Mouse (Mus musculus) fat pad, adult 2 months (tissue): ENCODE data around the gene Ppm1e.
"Not testable (repeated sequence)": the region's sequence is repeated elsewhere in the genome, so short reads cannot be mapped to it uniquely, and the experiment has no call there.

Experiments
- DNase-seq: peaks from one replicate; pipeline ENCODE4 v3.0.0-alpha.2; 2011; ENCODE audit warnings: low read depth, low spot score; ENCODE audit errors: extremely low read depth

Gene Ppm1e

GRCm38 (mm10) chr11:87310309-87310708, 48.5 kb downstream of the Ppm1e start:
- DNase-seq: no peak

GRCm38 (mm10) chr11:87309329-87310074, 49.3 kb downstream of the Ppm1e start:
- no peak for DNase-seq

GRCm38 (mm10) chr11:87299066-87299465, 59.8 kb downstream of the Ppm1e start:
- DNase-seq: no peak

- DNase-seq: no peak
Measured at GRCm38 (mm10) chr11:87296467-87296866, 62.4 kb downstream of the Ppm1e start.

- no peak for DNase-seq
Measured at GRCm38 (mm10) chr11:87295636-87296035, 63.2 kb downstream of the Ppm1e start.

DNA sequence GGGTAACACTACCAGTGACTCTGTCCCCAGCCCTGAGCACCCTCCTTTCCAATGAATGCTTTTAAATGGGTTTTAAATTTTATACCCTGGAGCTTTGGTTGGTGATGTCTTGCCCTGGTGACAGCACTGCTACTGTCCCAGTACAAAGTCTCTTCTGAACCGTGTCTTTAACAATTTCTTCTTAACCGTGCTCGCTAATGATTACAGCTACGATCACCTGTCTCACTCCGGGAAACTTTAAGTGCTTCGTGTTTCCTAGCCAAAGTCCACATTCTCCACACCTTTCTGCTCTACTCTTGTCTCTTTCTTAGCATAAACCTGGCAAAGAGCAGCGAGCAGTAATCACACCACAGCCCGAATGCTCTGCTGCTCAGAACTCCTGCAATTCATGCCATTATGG, 69.5 kb downstream of the Ppm1e start:
- no peak for DNase-seq

DNA sequence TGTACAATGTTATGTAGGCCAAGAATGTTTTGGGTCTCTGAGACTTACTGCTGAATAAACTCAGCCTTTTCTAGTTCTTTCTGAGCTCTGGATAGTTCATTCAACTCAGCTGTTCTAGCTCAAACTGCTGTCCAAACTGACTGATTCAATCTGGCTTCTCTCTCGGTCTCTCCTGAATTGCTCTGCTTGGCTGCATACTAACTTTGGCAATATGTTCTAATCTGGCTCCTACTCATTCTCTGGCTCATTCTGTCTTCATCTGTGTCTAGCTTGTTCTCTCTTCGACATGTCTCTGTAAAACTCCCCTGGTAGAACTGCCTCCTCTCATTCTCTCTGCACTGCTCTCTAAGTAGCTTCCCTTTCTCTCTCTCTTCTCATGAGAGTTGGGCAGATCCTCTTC, 72.6 kb downstream of the Ppm1e start:
- no peak for DNase-seq

GRCm38 (mm10) chr11:87281907-87282475, 76.8 kb downstream of the Ppm1e start:
- no peak for DNase-seq

DNA sequence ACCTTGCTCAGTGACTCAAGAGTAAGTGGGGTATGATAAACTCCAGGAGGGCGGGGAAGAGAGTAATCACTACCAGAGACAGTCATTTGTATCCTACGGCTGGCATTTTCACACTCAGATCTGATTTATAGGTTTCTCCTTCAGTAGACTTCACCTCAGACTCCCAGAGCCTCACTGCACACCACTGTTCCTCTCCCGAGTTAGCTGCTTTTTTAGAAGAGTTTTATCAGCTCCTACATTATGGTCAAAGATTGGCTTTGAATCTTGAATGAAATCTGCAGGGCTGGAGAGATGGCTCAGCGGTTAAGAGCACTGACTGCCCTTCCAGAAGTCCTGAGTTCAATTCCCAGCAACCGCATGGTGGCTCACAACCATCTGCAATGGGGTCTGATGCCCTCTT, 79.4 kb downstream of the Ppm1e start:
- no peak for DNase-seq

DNA sequence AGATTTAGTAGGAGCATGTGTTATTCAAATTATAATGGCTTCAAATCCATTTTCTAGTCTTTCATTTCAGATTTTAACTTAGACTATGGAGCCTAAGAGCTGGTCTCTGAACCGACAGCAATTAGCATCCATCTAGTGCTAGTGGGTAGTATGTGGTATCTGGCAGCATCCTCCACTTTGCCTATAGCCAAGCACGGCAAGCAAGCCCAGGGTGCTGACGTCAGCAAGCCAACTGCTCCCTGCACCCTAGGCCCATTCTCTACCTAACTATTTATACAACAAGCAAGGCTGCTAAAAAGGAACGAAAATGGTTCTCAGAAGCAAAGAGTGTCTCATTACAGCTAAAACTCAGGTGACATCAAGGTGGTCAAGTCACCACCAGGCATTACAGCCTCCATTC, 80.0 kb downstream of the Ppm1e start:
- no peak for DNase-seq

DNA sequence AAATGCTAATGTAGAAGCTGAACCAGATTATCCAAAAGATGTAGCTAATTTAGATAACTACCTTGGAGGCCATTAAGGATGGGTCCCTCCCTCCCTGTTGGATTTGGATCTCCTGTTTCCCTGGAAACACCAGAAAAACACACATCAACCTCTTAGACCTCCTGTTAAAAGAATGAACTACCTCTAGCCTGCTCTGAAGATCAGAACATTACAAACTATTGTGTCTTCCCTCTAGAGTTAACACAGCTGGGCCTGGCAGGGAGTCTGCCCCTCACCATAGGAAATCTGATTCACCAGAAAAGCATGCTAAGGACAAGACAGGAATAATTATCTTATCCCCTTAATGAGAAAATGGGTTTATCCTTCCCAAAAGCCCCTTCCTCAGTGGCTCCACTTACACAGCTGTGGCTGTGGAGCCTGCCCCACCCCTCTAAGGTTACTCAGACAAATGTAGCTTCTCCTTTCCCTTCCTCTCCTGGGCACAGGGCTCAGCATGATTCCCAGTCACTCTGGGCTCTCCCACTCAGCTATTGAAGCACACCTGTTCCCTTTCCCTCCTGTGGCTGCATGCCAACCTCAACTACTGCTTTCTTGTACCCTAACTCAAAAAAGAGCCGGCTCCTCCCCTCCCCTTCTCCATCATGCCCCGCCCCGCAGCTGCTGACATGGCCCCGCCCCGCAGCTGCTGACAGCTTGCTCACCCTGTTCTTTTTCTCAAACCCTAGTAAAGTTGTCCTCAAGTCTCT, 82.4 kb downstream of the Ppm1e start:
- no peak for DNase-seq

- DNase-seq: no peak
Measured at GRCm38 (mm10) chr11:87275420-87276048, 83.3 kb downstream of the Ppm1e start.

GRCm38 (mm10) chr11:87272725-87273124, 86.1 kb downstream of the Ppm1e start:
- no peak for DNase-seq

GRCm38 (mm10) chr11:87271479-87271878, 87.3 kb downstream of the Ppm1e start:
- DNase-seq: no peak

GRCm38 (mm10) chr11:87270958-87271357, 87.9 kb downstream of the Ppm1e start:
- no peak for DNase-seq

GRCm38 (mm10) chr11:87270446-87270845, 88.4 kb downstream of the Ppm1e start:
- DNase-seq: no peak

DNA sequence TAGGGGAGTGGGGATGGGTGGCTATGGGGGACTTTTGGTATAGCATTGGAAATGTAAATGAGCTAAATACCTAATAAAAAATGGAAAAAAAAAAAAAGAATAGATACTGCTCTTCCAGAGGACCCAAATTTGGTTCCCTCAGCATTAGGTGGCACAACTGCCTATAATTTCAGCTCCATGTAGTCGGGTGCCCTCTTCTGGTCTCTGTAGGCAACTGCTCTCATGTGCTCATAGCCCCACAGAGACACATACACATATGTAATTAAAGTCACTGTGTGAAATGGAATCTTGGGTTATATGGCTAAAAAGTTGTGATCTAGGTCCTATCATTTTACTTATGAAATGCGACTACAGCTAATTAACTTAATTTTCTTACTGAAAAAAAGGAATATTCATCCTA, 90.0 kb downstream of the Ppm1e start:
- no peak for DNase-seq

- DNase-seq: no peak
Measured at GRCm38 (mm10) chr11:87266246-87266645, 92.6 kb downstream of the Ppm1e start.

DNA sequence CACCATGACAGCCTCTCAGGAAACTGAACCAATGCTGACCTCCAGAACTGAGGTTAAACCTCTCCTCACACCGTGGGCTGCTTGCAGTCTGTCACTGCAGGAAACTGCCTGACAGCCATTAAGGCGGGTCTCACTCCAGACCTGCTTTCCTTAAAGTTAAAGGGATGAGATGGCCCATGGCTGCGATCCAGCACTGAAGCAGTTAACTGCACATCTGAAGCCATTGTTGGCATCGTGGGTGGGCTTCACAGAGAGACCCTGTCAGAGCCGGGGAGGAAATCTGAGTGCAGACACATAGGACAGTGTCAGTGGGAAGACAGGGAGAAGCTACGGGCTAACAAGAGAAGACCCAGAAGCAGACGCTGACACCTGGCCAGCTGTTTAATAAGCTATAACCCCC, 94.9 kb downstream of the Ppm1e start:
- DNase-seq: no peak

- DNase-seq: not testable (repeated sequence)
Measured at GRCm38 (mm10) chr11:87261705-87262104, 97.1 kb downstream of the Ppm1e start.

DNA sequence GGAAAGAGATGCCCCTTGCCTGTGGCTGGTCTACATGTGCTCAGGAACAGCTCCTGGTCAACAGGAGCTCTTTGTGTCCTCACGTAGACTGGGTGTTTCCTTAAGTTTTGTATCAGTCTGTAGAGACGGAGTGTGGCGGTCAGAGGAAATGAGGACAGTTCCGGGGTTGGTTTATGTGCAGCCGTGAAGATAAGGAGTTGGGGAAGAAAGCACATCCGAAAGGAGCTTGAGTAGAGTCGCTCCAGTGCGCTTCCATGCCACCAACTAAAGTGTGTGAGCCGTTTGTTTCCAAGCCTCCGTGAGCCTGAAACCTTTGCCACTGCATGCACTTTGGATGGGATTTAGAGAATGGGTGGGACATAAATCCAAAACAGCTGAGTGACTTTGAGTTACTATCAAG, 99.0 kb downstream of the Ppm1e start:
- no peak for DNase-seq

DNA sequence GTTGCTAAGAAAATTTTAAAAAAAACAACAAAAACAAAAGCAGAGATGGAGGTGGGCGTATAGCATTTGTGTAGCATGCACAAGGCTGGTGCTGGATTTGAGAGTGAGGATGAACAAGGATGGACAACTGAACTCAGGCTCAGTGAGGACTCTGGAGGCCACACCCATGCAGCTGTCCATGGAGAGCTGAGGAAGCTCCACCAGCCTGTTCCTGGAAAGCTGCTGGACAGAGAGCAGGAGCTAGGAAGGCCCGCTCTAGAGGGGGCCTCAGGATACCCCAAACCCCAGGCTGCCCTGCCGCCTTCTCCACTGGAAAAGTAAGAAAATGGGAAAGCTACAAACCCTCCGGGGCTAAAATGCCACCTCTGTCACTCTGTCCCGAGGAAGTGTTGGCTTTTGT, 101.5 kb downstream of the Ppm1e start:
- DNase-seq: no peak
